26 mouse cellular contexts compared by ENCODE assay signal in genomic region chr5:31902144-31902543, GRCm38 (mm10).
"Had no signal": no experiment of that assay in that cellular context is flagged by ENCODE, and none has a peak within 500 bp of the region (broad histone marks: within the 10 kb centered on the region; RNA-seq: fewer than 3 reads in every experiment).

No protein-coding gene starts in this region.

- H3K27ac ChIP-seq: embryonic facial prominence, embryonic 10.5 days; embryonic facial prominence, embryonic 12.5 days; embryonic facial prominence, embryonic 13.5 days; embryonic facial prominence, embryonic 15.5 days; forebrain, embryonic 10.5 days; forebrain, embryonic 12.5 days; forebrain, embryonic 13.5 days; forebrain, embryonic 15.5 days; heart, adult 2 months; heart, embryonic 10.5 days had no signal

- H3K4me3 ChIP-seq: embryonic facial prominence, embryonic 10.5 days; embryonic facial prominence, embryonic 12.5 days; embryonic facial prominence, embryonic 13.5 days; embryonic facial prominence, embryonic 15.5 days; erythroblast, embryonic 14.5 days; forebrain, embryonic 10.5 days; forebrain, embryonic 12.5 days; forebrain, embryonic 13.5 days; forebrain, embryonic 15.5 days; heart, adult 2 months; heart, embryonic 10.5 days had no signal

- H3K9me3 ChIP-seq: embryonic facial prominence, embryonic 10.5 days; embryonic facial prominence, embryonic 12.5 days; embryonic facial prominence, embryonic 13.5 days; embryonic facial prominence, embryonic 15.5 days; forebrain, embryonic 10.5 days; forebrain, embryonic 12.5 days; forebrain, embryonic 13.5 days; forebrain, embryonic 15.5 days; heart, embryonic 10.5 days had no signal

- DNase-seq: cerebellum, adult 9-10 months; cerebellum, adult 9-11 months; cerebellum, postnatal 10 days; cerebellum, postnatal 14 days; cerebellum, postnatal 25 days; cerebellum, postnatal 36 days; embryo, embryonic 11 days; forebrain, postnatal 0 days; gastrocnemius, postnatal 10 days; gastrocnemius, postnatal 14 days; gastrocnemius, postnatal 25 days; gastrocnemius, postnatal 36 days; heart, adult 18-20 months; heart, adult 2 months had no signal

- H3K4me2 ChIP-seq: embryonic facial prominence, embryonic 12.5 days; embryonic facial prominence, embryonic 13.5 days; embryonic facial prominence, embryonic 15.5 days; forebrain, embryonic 12.5 days; forebrain, embryonic 13.5 days; forebrain, embryonic 15.5 days had no signal

- H3K36me3 ChIP-seq: embryonic facial prominence, embryonic 10.5 days; embryonic facial prominence, embryonic 12.5 days; embryonic facial prominence, embryonic 13.5 days; embryonic facial prominence, embryonic 15.5 days; forebrain, embryonic 10.5 days; forebrain, embryonic 12.5 days; forebrain, embryonic 15.5 days; heart, embryonic 10.5 days had no signal

- H3K27me3 ChIP-seq: embryonic facial prominence, embryonic 12.5 days; embryonic facial prominence, embryonic 13.5 days; embryonic facial prominence, embryonic 15.5 days; forebrain, embryonic 12.5 days; forebrain, embryonic 13.5 days; forebrain, embryonic 15.5 days had no signal

- H3K9ac ChIP-seq: embryonic facial prominence, embryonic 12.5 days; embryonic facial prominence, embryonic 13.5 days; embryonic facial prominence, embryonic 15.5 days; forebrain, embryonic 12.5 days; forebrain, embryonic 13.5 days; forebrain, embryonic 15.5 days; forebrain, postnatal 0 days had no signal

- ATAC-seq: forebrain, embryonic 13.5 days; forebrain, embryonic 14.5 days; forebrain, embryonic 15.5 days; forebrain, embryonic 16.5 days; forebrain, postnatal 0 days had no signal

- H3K4me1 ChIP-seq: embryonic facial prominence, embryonic 10.5 days; embryonic facial prominence, embryonic 12.5 days; forebrain, embryonic 10.5 days; forebrain, embryonic 12.5 days; forebrain, embryonic 13.5 days; forebrain, embryonic 15.5 days had no signal
